Mouse (Mus musculus) heart, embryonic 13.5 days (tissue): ENCODE results near the gene Cmah. TPM values are rescaled to one million over a fixed set of nuclear protein-coding genes. Genes with fewer than 3 reads are reported as not detected.

Experiments used
- ATAC-seq: fragments of 200-750 bp; cut with Nextera tagmentation; 2 replicates; pipeline ENCODE4 v1.8.0; 2017; ENCODE audit warnings: moderate TSS enrichment; ENCODE audit not compliant: insufficient number of reproducible peaks, low FRiP score, low TSS enrichment; ENCODE audit errors: extremely low read depth
- H3K27ac ChIP-seq: fragments of 300-500 bp; sonication (generic); replicated peaks from 2 replicates; pipeline ENCODE4 v1.5.1; 2015; ENCODE audit warnings: moderate library complexity, mild to moderate bottlenecking, inconsistent platforms
- H3K27me3 ChIP-seq: fragments of 300-500 bp; sonication (generic); replicated peaks from 2 replicates; pipeline ENCODE4 v1.6.1; 2015; ENCODE audit warnings: mild to moderate bottlenecking, inconsistent platforms
- H3K36me3 ChIP-seq: fragments of 300-500 bp; sonication (generic); 2 replicates; pipeline ENCODE4 v1.6.1; 2015; ENCODE audit warnings: mild to moderate bottlenecking, inconsistent platforms
- H3K4me1 ChIP-seq: fragments of 300-500 bp; sonication (generic); 2 replicates; pipeline ENCODE4 v1.6.1; 2015; ENCODE audit warnings: inconsistent platforms
- H3K4me2 ChIP-seq: fragments of 300-500 bp; sonication (generic); 2 replicates; pipeline ENCODE4 v1.6.1; 2015; ENCODE audit warnings: inconsistent platforms, mild to moderate bottlenecking, moderate library complexity
- H3K4me3 ChIP-seq: fragments of 300-500 bp; sonication (generic); 2 replicates; pipeline ENCODE4 v1.5.1; 2015; ENCODE audit warnings: moderate library complexity, mild to moderate bottlenecking, inconsistent platforms
- H3K9ac ChIP-seq: fragments of 300-500 bp; sonication (generic); 2 replicates; pipeline ENCODE4 v1.6.1; 2015; ENCODE audit warnings: inconsistent platforms, mild to moderate bottlenecking, moderate library complexity
- H3K9me3 ChIP-seq: fragments of 300-500 bp; sonication (generic); 2 replicates; pipeline ENCODE4 v1.6.1; 2016; ENCODE audit warnings: inconsistent platforms
- WGBS: fragments of 180-500 bp; shearing (Covaris S2); methylation state at CpG from one replicate; pipeline ENCODE4 v1.1.7; 2015; ENCODE audit warnings: mixed read lengths; 5-methylcytosine and 5-hydroxymethylcytosine counted together
- polyA plus RNA-seq: library from polyadenylated mRNA; unstranded; fragments of >200 nt; fragmentation: Nextera tagmentation; extraction: Ambion mirVana; gene quantifications from 2 replicates; pipeline ENCODE4 v1.2.1, GENCODE M21; 2015

Gene Cmah
- polyA plus RNA-seq, 1 experiment from 2014 or later: 0.37 TPM

DNA sequence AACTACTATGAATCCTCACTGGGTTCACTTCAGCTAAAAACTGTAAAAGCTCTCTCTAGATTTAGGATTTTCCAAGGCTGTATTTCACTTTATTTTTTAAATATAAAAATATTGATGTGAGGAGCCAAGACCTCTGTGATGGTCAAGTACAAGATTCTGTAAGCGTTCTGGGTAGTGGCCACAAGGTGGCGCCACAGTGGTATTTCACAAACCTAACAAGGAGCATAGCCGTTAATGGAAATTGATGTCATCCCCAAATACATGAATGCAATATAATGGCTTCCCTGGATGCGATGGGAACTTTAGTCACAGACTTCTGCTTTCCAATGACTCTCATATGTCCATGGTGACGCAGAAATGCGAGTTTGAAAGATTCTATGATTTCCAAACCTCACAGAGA lies 191.7 kb downstream of the Cmah start:
- no peak overlapping the region for H3K4me2 ChIP-seq
- no peak for ATAC-seq

DNA sequence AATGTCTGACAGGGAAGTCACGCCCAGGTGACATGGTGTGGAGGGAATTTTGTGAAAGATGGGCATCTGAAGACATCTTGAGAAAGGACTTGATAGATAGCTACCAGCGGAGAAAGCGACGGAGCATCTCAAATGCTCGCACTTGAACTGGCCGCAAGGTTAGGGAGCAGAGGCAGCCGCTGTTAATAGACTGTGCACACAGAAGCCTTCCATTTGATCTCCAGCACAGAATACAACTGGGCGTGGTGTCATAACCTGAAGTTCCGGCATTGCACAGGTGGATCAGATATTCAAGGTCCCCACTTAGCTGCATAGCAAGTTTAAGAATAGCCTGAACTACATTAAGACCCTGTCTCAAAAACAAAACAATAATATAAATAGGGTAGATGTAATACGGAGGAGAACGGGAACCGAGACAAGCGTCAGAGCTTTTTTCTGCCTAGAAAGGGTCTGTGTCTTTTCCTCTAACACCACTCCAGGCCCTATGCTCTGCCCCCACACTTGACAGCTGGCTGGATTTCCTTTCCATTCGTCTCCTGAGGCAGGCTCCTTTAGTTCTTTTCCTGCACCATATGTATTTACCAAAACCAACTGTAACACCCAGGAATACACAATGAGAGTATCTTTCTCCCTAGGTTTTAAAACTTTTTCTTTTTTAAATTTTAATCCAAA lies 192.9 kb downstream of the Cmah start:
- Histone ChIP-seq H3K4me2 (no peak overlapping the region; the same call in 1 of the 2 replicates), H3K4me1 (peaks cover 35% of the 10 kb centered on the region), H3K36me3 (no peaks in the 10 kb centered on the region), H3K9me3 (no peaks in the 10 kb centered on the region), H3K9ac (no peak overlapping the region), H3K4me3 (no peak overlapping the region), H3K27me3 (no peaks in the 10 kb centered on the region), H3K27ac (peak overlapping the region; percentile 67)
- no peak for ATAC-seq
- 46% methylated on average over 14 of the region's 14 CpGs for WGBS

More for the DNA sequence above, 191.7 kb downstream of the Cmah start:
- Histone ChIP-seq H3K27ac (no peak overlapping the region), H3K9ac (no peak overlapping the region), H3K9me3 (no peaks in the 10 kb centered on the region), H3K4me1 (peaks cover 29% of the 10 kb centered on the region), H3K27me3 (no peaks in the 10 kb centered on the region), H3K4me3 (no peak overlapping the region), H3K36me3 (no peaks in the 10 kb centered on the region)
- 35% methylated on average over 6 of the region's 6 CpGs for WGBS

DNA sequence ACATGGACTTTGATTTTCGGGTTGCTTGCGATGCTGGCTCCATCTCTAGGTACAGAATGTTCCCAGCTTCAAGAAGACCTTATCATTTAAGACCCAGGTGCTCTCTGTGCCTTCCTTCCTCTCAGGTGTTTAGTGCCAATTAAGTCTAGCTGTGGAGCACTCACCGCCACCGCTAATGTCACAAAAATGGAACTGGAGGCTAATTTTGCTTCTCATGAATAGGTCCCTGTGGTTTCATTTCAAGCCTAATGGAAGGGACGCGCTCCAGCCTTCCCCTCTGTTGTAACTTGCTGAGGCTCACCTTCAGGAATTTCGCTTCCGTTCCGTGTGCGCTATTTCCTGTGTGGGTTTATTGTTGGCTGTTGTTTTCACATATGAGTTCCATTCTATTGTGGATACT lies 193.6 kb downstream of the Cmah start:
- peak overlapping the region; percentile 6; the same call in 1 of the 2 replicates for H3K27ac ChIP-seq
- H3K36me3 ChIP-seq: no peaks in the 10 kb centered on the region

DNA sequence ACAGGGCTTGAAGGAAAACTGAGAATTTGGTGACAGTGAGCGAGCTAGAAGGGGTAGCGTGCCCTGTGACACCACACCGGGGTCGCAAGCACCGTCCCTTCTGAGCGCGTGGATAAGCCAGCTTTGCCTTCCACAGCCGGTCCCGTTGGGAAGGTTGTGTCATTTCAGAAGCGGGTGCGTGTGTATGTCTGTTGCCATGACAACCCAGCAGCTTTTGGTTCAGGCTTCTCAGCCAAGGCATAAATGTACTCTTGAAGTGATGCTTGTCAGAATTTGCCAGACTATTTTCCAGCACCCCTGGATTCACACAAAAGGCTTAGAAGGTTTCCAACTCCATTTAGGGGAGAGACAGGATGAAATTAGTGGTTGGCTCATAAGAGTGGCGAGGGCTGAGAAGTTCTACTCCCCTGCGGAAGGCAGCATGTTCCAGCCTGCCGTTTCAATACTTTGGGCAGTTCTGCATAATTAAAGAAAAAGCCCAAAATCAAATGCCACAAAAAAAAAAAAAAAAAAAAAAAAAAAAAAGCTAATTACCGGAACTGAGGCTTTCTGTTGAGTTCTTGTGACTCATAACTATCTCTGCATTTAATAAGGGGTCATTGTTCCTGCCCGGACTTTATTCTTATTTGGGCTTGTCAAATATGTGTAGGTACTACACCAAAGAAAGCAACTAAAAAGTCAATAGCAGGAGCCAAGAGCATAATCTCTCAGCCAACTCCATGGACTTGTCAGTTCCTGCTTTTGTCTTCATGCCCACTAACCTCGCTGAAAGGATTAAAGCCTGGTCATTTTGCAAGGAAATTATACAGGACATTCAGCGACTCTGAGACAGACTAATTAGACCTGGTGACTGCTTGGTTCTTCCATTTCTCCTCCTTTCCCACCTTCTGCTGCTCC lies 194.5 kb downstream of the Cmah start:
- Histone ChIP-seq H3K4me3 (no peak overlapping the region), H3K9ac (no peak overlapping the region), H3K36me3 (no peaks in the 10 kb centered on the region), H3K27ac (peak overlapping the region; percentile 6; the same call in 1 of the 2 replicates), H3K4me1 (peaks cover 47% of the 10 kb centered on the region), H3K4me2 (no peak overlapping the region), H3K9me3 (no peaks in the 10 kb centered on the region), H3K27me3 (no peaks in the 10 kb centered on the region)
- ATAC-seq: no peak
- 63% methylated on average over 18 of the region's 18 CpGs for WGBS

More for the DNA sequence above, 193.6 kb downstream of the Cmah start:
- no peak for ATAC-seq
- Histone ChIP-seq H3K4me2 (no peak overlapping the region), H3K4me3 (no peak overlapping the region), H3K9me3 (no peaks in the 10 kb centered on the region), H3K9ac (no peak overlapping the region), H3K4me1 (peaks cover 42% of the 10 kb centered on the region), H3K27me3 (no peaks in the 10 kb centered on the region)
- WGBS: 87% methylated on average over 10 of the region's 10 CpGs

DNA sequence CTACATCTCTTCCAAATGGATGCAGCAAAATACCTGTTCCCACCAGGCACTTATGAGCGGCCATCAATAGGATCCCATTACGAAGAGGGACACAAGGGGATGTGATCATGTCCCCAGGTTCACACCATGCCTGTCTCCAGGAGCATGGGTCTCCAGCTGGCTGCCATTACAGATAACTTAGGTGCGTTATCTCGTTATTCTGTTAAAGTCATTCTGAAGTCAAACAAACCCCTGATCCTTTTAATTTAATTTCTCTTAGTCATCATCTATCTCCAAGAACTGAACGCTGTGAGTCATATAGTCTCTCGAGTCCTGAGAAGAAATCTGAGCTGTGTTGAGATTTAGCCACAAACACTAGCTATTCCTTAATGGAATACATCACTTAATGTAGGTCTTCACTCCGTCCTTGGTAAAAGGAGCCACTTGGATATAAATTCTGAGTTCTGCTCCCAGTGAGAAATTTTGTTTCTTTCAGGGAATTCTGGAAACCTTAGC lies 195.2 kb downstream of the Cmah start:
- Histone ChIP-seq H3K27ac (no peak overlapping the region), H3K9ac (no peak overlapping the region), H3K4me3 (no peak overlapping the region), H3K36me3 (no peaks in the 10 kb centered on the region), H3K4me1 (peaks cover 51% of the 10 kb centered on the region), H3K27me3 (no peaks in the 10 kb centered on the region), H3K9me3 (no peaks in the 10 kb centered on the region), H3K4me2 (no peak overlapping the region)
- ATAC-seq: no peak
- WGBS: 74% methylated on average over 7 of the region's 7 CpGs

DNA sequence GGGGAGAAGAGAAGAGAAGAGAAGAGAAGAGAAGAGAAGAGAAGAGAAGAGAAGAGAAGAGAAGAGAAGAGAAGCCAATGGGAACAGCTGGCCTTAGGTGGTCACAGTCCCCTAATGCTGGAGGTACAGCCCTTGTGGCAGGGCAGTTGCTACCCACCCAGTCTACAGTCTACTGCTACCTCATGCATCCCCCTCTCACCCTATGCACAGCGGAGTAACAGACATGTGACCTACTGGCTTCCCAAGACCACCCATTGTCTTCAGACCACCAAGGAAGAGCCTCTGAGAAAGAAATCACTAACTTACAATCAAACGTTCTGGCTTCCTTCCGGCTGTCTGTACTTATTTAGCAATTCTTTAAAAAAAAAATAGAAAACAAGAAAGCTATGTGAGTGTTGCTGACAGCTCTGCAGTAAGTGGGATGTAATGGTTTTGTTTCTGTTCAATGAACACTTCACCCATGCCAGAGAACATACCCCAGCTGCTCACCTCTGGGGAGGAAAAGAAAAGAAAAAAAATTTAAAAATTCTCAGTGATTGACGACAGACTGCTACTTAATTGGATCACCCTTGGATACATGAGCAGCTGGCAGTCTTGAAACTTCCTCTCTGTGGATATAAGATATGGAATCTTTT lies 196.5 kb downstream of the Cmah start:
- Histone ChIP-seq H3K27ac (no peak overlapping the region), H3K4me1 (peaks cover 51% of the 10 kb centered on the region), H3K9me3 (no peaks in the 10 kb centered on the region), H3K36me3 (no peaks in the 10 kb centered on the region), H3K4me3 (no peak overlapping the region), H3K9ac (no peak overlapping the region), H3K4me2 (no peak overlapping the region), H3K27me3 (no peaks in the 10 kb centered on the region)
- ATAC-seq: no peak
- 65% methylated on average over 4 of the region's 4 CpGs for WGBS

DNA sequence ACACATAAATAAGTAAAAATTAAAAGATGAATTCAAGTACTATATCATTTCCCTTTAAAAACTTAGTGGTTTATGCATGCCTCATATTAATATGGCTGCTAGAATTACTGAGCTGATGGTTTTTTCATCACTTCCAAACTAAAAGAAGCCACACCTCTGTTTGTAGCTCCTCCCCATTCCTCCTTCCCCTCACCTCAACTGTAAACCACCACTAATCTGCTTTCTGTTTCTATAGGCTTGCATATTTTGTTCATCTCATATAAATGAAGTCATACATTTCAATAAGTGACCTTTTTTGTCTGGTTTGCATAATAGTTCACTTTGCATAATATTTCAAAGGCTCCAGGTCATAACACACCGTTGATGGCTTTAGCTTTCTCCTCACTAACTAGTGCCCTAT lies 197.3 kb downstream of the Cmah start:
- H3K36me3 ChIP-seq: no peaks in the 10 kb centered on the region
- WGBS: 43% methylated on average over 1 of the region's 1 CpGs
- H3K4me3 ChIP-seq: no peak overlapping the region
- H3K27me3 ChIP-seq: no peaks in the 10 kb centered on the region
- H3K27ac ChIP-seq: no peak overlapping the region
- no peak overlapping the region for H3K9ac ChIP-seq
- H3K4me2 ChIP-seq: no peak overlapping the region
- peaks cover 47% of the 10 kb centered on the region for H3K4me1 ChIP-seq
- ATAC-seq: no peak
- H3K9me3 ChIP-seq: no peaks in the 10 kb centered on the region

DNA sequence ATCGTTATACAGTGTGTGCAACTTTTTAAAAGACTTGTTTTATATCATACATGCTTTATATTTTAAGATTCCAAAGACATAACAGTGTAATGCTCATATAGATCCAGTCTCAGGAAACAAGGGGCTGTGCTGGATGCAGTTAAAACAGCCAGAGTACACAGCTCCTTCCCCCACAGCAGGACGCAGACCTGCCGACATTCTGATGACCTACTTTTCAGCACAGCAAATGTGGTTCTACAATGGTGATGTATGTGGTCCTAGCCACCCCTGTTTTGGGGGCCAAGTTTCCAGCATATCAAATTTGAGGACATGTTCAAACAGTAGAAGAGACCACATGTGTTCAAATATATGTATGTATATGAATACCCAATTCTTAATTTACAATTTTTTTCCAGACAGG lies 198.3 kb downstream of the Cmah start:
- WGBS: 45% methylated on average over 3 of the region's 3 CpGs
- no peak overlapping the region for H3K4me2 ChIP-seq

DNA sequence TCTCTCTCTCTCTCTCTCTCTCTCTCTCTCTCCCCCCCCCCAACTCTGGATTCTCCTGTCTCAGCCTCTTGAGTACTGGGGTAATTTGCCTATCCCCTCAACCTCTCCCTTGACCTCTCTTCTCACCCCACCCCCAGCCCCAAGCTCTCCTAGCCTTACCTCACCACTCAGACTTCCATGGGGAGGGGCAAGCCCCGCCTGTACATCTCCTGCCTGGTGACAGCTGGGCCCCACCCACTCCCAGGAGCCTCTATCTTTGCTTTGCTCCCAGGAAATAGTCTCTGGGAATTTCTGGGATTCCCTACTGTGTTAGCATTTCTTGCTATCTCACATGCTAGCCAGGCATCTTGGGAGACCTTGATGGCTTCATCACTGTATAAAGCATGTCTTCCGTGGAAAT lies 199.7 kb downstream of the Cmah start:
- 55% methylated on average over 2 of the region's 2 CpGs for WGBS
- Histone ChIP-seq H3K36me3 (no peaks in the 10 kb centered on the region), H3K4me2 (no peak overlapping the region), H3K27ac (no peak overlapping the region), H3K4me1 (peaks cover 27% of the 10 kb centered on the region), H3K9ac (no peak overlapping the region), H3K9me3 (no peaks in the 10 kb centered on the region), H3K27me3 (no peaks in the 10 kb centered on the region), H3K4me3 (no peak overlapping the region)
- ATAC-seq: no peak

More for the DNA sequence above, 198.3 kb downstream of the Cmah start:
- H3K9me3 ChIP-seq: no peaks in the 10 kb centered on the region
- H3K4me1 ChIP-seq: peaks cover 37% of the 10 kb centered on the region
- no peaks in the 10 kb centered on the region for H3K27me3 ChIP-seq
- no peak for ATAC-seq
- H3K36me3 ChIP-seq: no peaks in the 10 kb centered on the region
- H3K9ac ChIP-seq: no peak overlapping the region
- no peak overlapping the region for H3K27ac ChIP-seq
- no peak overlapping the region for H3K4me3 ChIP-seq
